Mouse (Mus musculus) kidney, adult 2 months (tissue): ENCODE data around the gene Tldc1.

ENCODE experiments used
- CTCF ChIP-seq: fragments of 200-500 bp; conservative IDR thresholded peaks from 2 replicates; pipeline ENCODE4 v1.5.1; 2011; ENCODE audit warnings: low read depth, mild to moderate bottlenecking, control low read depth, low read length, moderate library complexity, mixed read lengths; ENCODE audit not compliant: insufficient read depth, insufficient read length
- POLR2A ChIP-seq: fragments of 200-500 bp; IDR thresholded peaks from one replicate; pipeline ENCODE4 v1.6.1; 2011; ENCODE audit warnings: low read depth, low read length, control low read depth

DNA sequence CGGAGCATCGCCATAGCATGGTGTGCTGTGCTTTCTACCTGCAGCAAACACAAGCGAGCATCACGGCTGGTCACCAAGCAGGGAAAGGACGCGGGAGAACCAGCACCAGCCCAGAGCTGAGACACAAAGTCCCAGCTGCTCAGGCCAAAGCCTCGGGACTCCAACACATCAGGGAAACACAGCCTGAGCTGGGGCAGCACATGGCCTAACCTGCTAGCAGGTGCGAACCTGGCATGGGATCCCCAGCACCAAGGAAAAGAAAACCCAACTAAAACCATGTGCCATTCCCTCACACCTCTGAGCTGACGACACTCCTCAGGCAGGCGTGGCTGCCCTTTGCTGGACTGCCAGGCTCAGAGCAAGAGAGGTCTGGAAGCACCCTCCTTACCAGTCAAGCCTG lies 12.9 kb downstream of the Tldc1 start:
- no peak for TF ChIP-seq POLR2A
- TF ChIP-seq CTCF, result no peak
